Mouse (Mus musculus) MEL (cell line): Measurements from ENCODE around the gene Tmem88. TPM values are rescaled to one million over a fixed set of nuclear protein-coding genes. Genes with fewer than 3 reads are reported as not detected.

ENCODE experiments used
- DNase-seq: peaks from one replicate; pipeline ENCODE4 v3.0.0; 2011; ENCODE audit warnings: low read depth, low spot score
- H3K27ac ChIP-seq: 2 replicates; pipeline ENCODE4 v1.5.1; 2012; ENCODE audit warnings: low read depth, mild to moderate bottlenecking, control low read depth, low read length, moderate library complexity; ENCODE audit not compliant: control insufficient read depth
- H3K27me3 ChIP-seq, 2 experiments: fragments of 150-350 bp in 1 of 2; sonication (generic) in 1 of 2; 2 replicates each; pipeline ENCODE4 v1.6.1; 2012; ENCODE audit warnings: low read length in 2 of 2, mild to moderate bottlenecking in 2 of 2, improper control_type of control experiment in 1 of 2, moderate library complexity in 1 of 2; ENCODE audit not compliant: insufficient read depth in 2 of 2, control insufficient read depth in 1 of 2
- H3K36me3 ChIP-seq, 2 experiments: 2 replicates each; pipeline ENCODE4 v1.6.1; 2012 to 2014; ENCODE audit warnings: low read length in 2 of 2, improper control_type of control experiment in 1 of 2, inconsistent platforms in 1 of 2, mild to moderate bottlenecking in 1 of 2; ENCODE audit not compliant: insufficient read depth in 2 of 2, control insufficient read depth in 1 of 2
- H3K4me1 ChIP-seq, 2 experiments: fragments of 150-350 bp in 1 of 2; sonication (generic) in 1 of 2; 2 replicates each; pipeline ENCODE4 v1.6.1; 2012; ENCODE audit warnings: low read length in 2 of 2, improper control_type of control experiment in 1 of 2, mild to moderate bottlenecking in 1 of 2; ENCODE audit not compliant: insufficient read depth in 2 of 2, control insufficient read depth in 1 of 2
- H3K4me3 ChIP-seq, 2 experiments: fragments of 150-350 bp in 1 of 2; sonication (generic) in 1 of 2; 2 replicates each; pipeline ENCODE4 v1.5.1; 2012; ENCODE audit warnings: low read depth in 2 of 2, low read length in 2 of 2, mild to moderate bottlenecking in 2 of 2, moderate library complexity in 2 of 2, control low read depth in 1 of 2, improper control_type of control experiment in 1 of 2; ENCODE audit not compliant: control insufficient read depth in 1 of 2, insufficient read depth in 1 of 2
- H3K79me2 ChIP-seq: 2 replicates; pipeline ENCODE4 v1.6.1; 2012; ENCODE audit warnings: mild to moderate bottlenecking, low read length, moderate library complexity; ENCODE audit not compliant: control insufficient read depth, poor library complexity, insufficient read depth
- H3K9ac ChIP-seq: 2 replicates; pipeline ENCODE4 v1.6.1; 2012; ENCODE audit warnings: low read depth, mild to moderate bottlenecking, control low read depth, low read length, moderate library complexity; ENCODE audit not compliant: control insufficient read depth, poor library complexity, severe bottlenecking
- H3K9me3 ChIP-seq: fragments of 150-350 bp; sonication (generic); replicated peaks from 2 replicates; pipeline ENCODE4 v1.6.1; 2012; ENCODE audit warnings: mild to moderate bottlenecking, low read length, improper control_type of control experiment, moderate library complexity; ENCODE audit not compliant: insufficient read depth
- BHLHE40 ChIP-seq: IDR thresholded peaks from 2 replicates; pipeline ENCODE4 v1.6.1; 2012; ENCODE audit warnings: low read depth, mild to moderate bottlenecking, inconsistent platforms, low read length, improper control_type of control experiment, borderline replicate concordance
- CHD1 ChIP-seq: IDR thresholded peaks from 2 replicates; pipeline ENCODE4 v1.6.1; 2012; ENCODE audit warnings: low read depth, mild to moderate bottlenecking, inconsistent platforms, low read length, improper control_type of control experiment
- CHD2 ChIP-seq: IDR thresholded peaks from 2 replicates; pipeline ENCODE4 v1.6.1; 2011; ENCODE audit warnings: low read length, improper control_type of control experiment
- CTCF ChIP-seq, 3 experiments: IDR thresholded peaks in 2 of 3; conservative IDR thresholded peaks in 1 of 3; 2 replicates each; pipeline ENCODE4 v1.5.1; 2011 to 2012; ENCODE audit warnings: low read length in 3 of 3, low read depth in 2 of 3, mild to moderate bottlenecking in 2 of 3, improper control_type of control experiment in 1 of 3, inconsistent platforms in 1 of 3, mixed read lengths in 1 of 3, moderate library complexity in 1 of 3; ENCODE audit not compliant: control insufficient read depth in 1 of 3, insufficient read depth in 1 of 3, poor library complexity in 1 of 3, severe bottlenecking in 1 of 3
- E2F4 ChIP-seq: IDR thresholded peaks from 2 replicates; pipeline ENCODE4 v1.6.1; 2011; ENCODE audit warnings: low read depth, low read length, improper control_type of control experiment, borderline replicate concordance
- EP300 ChIP-seq, 2 experiments: IDR thresholded peaks; 2 replicates each; pipeline ENCODE4 v1.6.1; 2011; ENCODE audit warnings: improper control_type of control experiment in 2 of 2, low read length in 2 of 2, low read depth in 1 of 2, mild to moderate bottlenecking in 1 of 2
- ETS1 ChIP-seq: IDR thresholded peaks from 2 replicates; pipeline ENCODE4 v1.6.1; 2012; ENCODE audit warnings: low read depth, mild to moderate bottlenecking, inconsistent platforms, low read length, improper control_type of control experiment, moderate library complexity
- GABPA ChIP-seq: IDR thresholded peaks from 2 replicates; pipeline ENCODE4 v1.6.1; 2012; ENCODE audit warnings: low read depth, mild to moderate bottlenecking, inconsistent platforms, low read length, improper control_type of control experiment, moderate library complexity
- GATA1 ChIP-seq: IDR thresholded peaks from 2 replicates; pipeline ENCODE4 v1.6.1; 2011; ENCODE audit warnings: low read depth, low read length, improper control_type of control experiment
- HCFC1 ChIP-seq: IDR thresholded peaks from 2 replicates; pipeline ENCODE4 v1.6.1; 2012; ENCODE audit warnings: low read depth, mild to moderate bottlenecking, inconsistent platforms, low read length, improper control_type of control experiment, moderate library complexity
- JUND ChIP-seq: IDR thresholded peaks from 2 replicates; pipeline ENCODE4 v1.6.1; 2011; ENCODE audit warnings: low read depth, mild to moderate bottlenecking, improper control_type of control experiment, low read length
- KAT2A ChIP-seq: conservative IDR thresholded peaks from 2 replicates; pipeline ENCODE4 v1.6.1; 2012; ENCODE audit warnings: low read depth, low read length, improper control_type of control experiment, inconsistent platforms
- MAFK ChIP-seq: IDR thresholded peaks from 2 replicates; pipeline ENCODE4 v1.6.1; 2011; ENCODE audit warnings: low read depth, mild to moderate bottlenecking, low read length, improper control_type of control experiment, borderline replicate concordance
- MAX ChIP-seq: IDR thresholded peaks from 2 replicates; pipeline ENCODE4 v1.6.1; 2011; ENCODE audit warnings: low read length, improper control_type of control experiment
- MAZ ChIP-seq: IDR thresholded peaks from 2 replicates; pipeline ENCODE4 v1.6.1; 2012; ENCODE audit warnings: low read depth, mild to moderate bottlenecking, inconsistent platforms, low read length, improper control_type of control experiment
- MEF2A ChIP-seq: IDR thresholded peaks from 2 replicates; pipeline ENCODE4 v1.6.1; 2014; ENCODE audit warnings: low read depth, mild to moderate bottlenecking, inconsistent platforms, low read length, improper control_type of control experiment; ENCODE audit not compliant: poor library complexity, insufficient replicate concordance, severe bottlenecking; ENCODE audit errors: extremely low read depth
- MXI1 ChIP-seq: IDR thresholded peaks from 2 replicates; pipeline ENCODE4 v1.6.1; 2011; ENCODE audit warnings: mild to moderate bottlenecking, low read depth, low read length, improper control_type of control experiment
- MYC ChIP-seq: IDR thresholded peaks from 2 replicates; pipeline ENCODE4 v1.6.1; 2011; ENCODE audit warnings: low read depth, mild to moderate bottlenecking, low read length, improper control_type of control experiment, moderate library complexity
- NELFE ChIP-seq: IDR thresholded peaks from 2 replicates; pipeline ENCODE4 v1.6.1; 2011; ENCODE audit warnings: low read depth, low read length, improper control_type of control experiment
- NRF1 ChIP-seq: IDR thresholded peaks from 2 replicates; pipeline ENCODE4 v1.6.1; 2014; ENCODE audit warnings: low read depth, mild to moderate bottlenecking, inconsistent platforms, low read length, improper control_type of control experiment, moderate library complexity; ENCODE audit not compliant: poor library complexity, insufficient read depth, severe bottlenecking
- POLR2A ChIP-seq, 2 experiments: IDR thresholded peaks; 2 replicates each; pipeline ENCODE4 v1.6.1; 2011 to 2012; ENCODE audit warnings: low read length in 2 of 2, mild to moderate bottlenecking in 2 of 2, control low read depth in 1 of 2, improper control_type of control experiment in 1 of 2, low read depth in 1 of 2, moderate library complexity in 1 of 2; ENCODE audit not compliant: control insufficient read depth in 1 of 2, insufficient read depth in 1 of 2, poor library complexity in 1 of 2
- POLR2AphosphoS2 ChIP-seq: IDR thresholded peaks from 2 replicates; pipeline ENCODE4 v1.6.1; 2011; ENCODE audit warnings: low read length, improper control_type of control experiment
- POLR2AphosphoS5 ChIP-seq: IDR thresholded peaks from 2 replicates; pipeline ENCODE4 v1.6.1; 2012; ENCODE audit warnings: low read depth, borderline replicate concordance, mild to moderate bottlenecking, inconsistent platforms, low read length, moderate library complexity, mixed read lengths
- RAD21 ChIP-seq: IDR thresholded peaks from 2 replicates; pipeline ENCODE4 v1.6.1; 2011; ENCODE audit warnings: mild to moderate bottlenecking, low read depth, low read length, improper control_type of control experiment
- RCOR1 ChIP-seq: IDR thresholded peaks from 2 replicates; pipeline ENCODE4 v1.6.1; 2012; ENCODE audit warnings: low read depth, mild to moderate bottlenecking, inconsistent platforms, low read length, improper control_type of control experiment
- SIN3A ChIP-seq: IDR thresholded peaks from 2 replicates; pipeline ENCODE4 v1.6.1; 2012; ENCODE audit warnings: low read length, improper control_type of control experiment, inconsistent platforms
- SMC3 ChIP-seq: IDR thresholded peaks from 2 replicates; pipeline ENCODE4 v1.6.1; 2011; ENCODE audit warnings: low read depth, low read length, improper control_type of control experiment
- TAL1 ChIP-seq: IDR thresholded peaks from 2 replicates; pipeline ENCODE4 v1.6.1; 2012; ENCODE audit warnings: mild to moderate bottlenecking, inconsistent platforms, low read length, moderate library complexity, mixed read lengths
- TBP ChIP-seq: IDR thresholded peaks from 2 replicates; pipeline ENCODE4 v1.8.0; 2011; ENCODE audit warnings: low read depth, low read length, improper control_type of control experiment
- TCF12 ChIP-seq: IDR thresholded peaks from 2 replicates; pipeline ENCODE4 v1.6.1; 2014; ENCODE audit warnings: low read depth, mild to moderate bottlenecking, inconsistent platforms, low read length, improper control_type of control experiment, moderate library complexity
- UBTF ChIP-seq: IDR thresholded peaks from 2 replicates; pipeline ENCODE4 v1.6.1; 2012; ENCODE audit warnings: low read depth, mild to moderate bottlenecking, inconsistent platforms, low read length, improper control_type of control experiment, moderate library complexity, borderline replicate concordance; ENCODE audit not compliant: insufficient read depth
- USF1 ChIP-seq: IDR thresholded peaks from 2 replicates; pipeline ENCODE4 v1.6.1; 2014; ENCODE audit warnings: low read depth, mild to moderate bottlenecking, inconsistent platforms, low read length, improper control_type of control experiment, moderate library complexity
- ZC3H11A ChIP-seq: IDR thresholded peaks from 2 replicates; pipeline ENCODE4 v1.6.1; 2012; ENCODE audit warnings: low read depth, mild to moderate bottlenecking, inconsistent platforms, low read length, improper control_type of control experiment
- ZKSCAN1 ChIP-seq: IDR thresholded peaks from 2 replicates; pipeline ENCODE4 v1.6.1; 2012; ENCODE audit warnings: low read depth, mild to moderate bottlenecking, inconsistent platforms, low read length, improper control_type of control experiment, moderate library complexity
- ZMIZ1 ChIP-seq: IDR thresholded peaks from 2 replicates; pipeline ENCODE4 v1.6.1; 2012; ENCODE audit warnings: low read depth, mild to moderate bottlenecking, inconsistent platforms, low read length, improper control_type of control experiment, moderate library complexity
- ZNF384 ChIP-seq: IDR thresholded peaks from 2 replicates; pipeline ENCODE4 v1.6.1; 2012; ENCODE audit warnings: low read depth, mild to moderate bottlenecking, inconsistent platforms, low read length, improper control_type of control experiment
- polyA plus RNA-seq, 2 experiments: library from polyadenylated mRNA; stranded (reverse) in 1 of 2; unstranded in 1 of 2; fragments of >175 nt in 1 of 2; fragments of >200 nt in 1 of 2; gene quantifications; 2 replicates each; pipeline versions ENCODE4 v1.2.1 to v1.2.4; 2012; ENCODE audit warnings: low replicate concordance in 2 of 2, low read depth in 1 of 2; ENCODE audit not compliant: insufficient read length in 2 of 2, insufficient read depth in 1 of 2, missing spikeins in 1 of 2
- total RNA-seq: library from RNA; depleted of rRNA; stranded (reverse); fragments of 300-350 nt; gene quantifications from 2 replicates; pipeline ENCODE4 v1.2.3, GENCODE M21; 2012

The Tmem88 gene
- total and polyA plus RNA-seq, 3 experiments, result 0.39 to 0.45 TPM; not detected in 1

DNA sequence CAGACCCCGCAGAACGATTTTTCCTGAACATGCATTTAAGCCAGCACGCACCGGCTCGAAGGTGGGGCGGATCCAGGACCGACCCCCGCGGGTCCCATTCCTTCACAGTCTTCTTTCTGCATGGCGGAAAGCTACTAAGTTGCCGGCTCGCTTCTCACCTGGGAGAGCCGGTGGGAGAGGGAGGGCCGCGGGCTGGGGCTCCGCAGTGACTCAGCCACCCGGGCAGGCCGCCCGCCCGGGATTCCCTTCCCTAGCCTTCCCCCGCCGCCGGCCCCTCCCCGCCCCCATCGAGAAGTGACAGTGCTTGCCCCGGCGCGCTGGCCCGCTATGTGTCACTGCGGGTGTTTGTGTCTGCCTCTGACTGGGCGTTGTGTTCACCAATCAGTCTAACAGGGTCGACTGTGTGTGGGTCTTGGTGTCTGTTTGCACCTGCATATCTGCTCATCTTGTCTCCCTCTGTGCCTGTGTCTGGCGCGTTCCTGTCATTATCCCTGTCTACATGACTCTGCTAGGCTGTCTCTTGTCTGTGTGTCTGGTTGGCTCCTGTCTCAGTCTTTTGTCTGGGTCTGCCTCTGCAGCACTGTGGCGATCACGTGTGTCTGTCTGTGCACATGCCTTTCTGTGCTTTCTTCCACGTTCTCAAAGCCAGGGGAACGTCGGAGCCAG lies 13.6 kb upstream of the Tmem88 start:
- H3K27me3 ChIP-seq, result no peaks in the 10 kb centered on the region
- peaks cover 68% of the 10 kb centered on the region for H3K79me2 ChIP-seq
- H3K9ac ChIP-seq, result peak overlapping the region; percentile 87
- H3K36me3 ChIP-seq, result peaks cover 0 to 29% of the 10 kb centered on the region in 2 experiments; a peak in 3 of 4 replicates
- H3K4me3 ChIP-seq, result peak overlapping the region; percentile 62 to 79
- peak overlapping the region; percentile 91 for H3K27ac ChIP-seq
- H3K9me3 ChIP-seq, result no peaks in the 10 kb centered on the region
- peaks cover 17 to 38% of the 10 kb centered on the region in 2 experiments for H3K4me1 ChIP-seq
- DNase-seq, result peak; percentile 91
- peak; percentile 93 for TF ChIP-seq MXI1
- TF ChIP-seq SIN3A, result peak; percentile 89
- TF ChIP-seq CHD2, result peak; percentile 26; the same call in 1 of the 2 replicates
- peak; percentile 33; the same call in 1 of the 2 replicates for TF ChIP-seq BHLHE40
- 0 out of 2 replicates have a peak, but pooled peaks have one; percentile 16 for TF ChIP-seq NRF1
- 0 out of 2 replicates have a peak, but pooled peaks have one; percentile 38 for TF ChIP-seq RCOR1
- no peak for TF ChIP-seq MEF2A
- TF ChIP-seq ZKSCAN1, result no peak
- 0 out of 2 replicates have a peak, but pooled peaks have one; percentile 3 for TF ChIP-seq SMC3
- no peak for TF ChIP-seq MAFK
- TF ChIP-seq UBTF, result peak; percentile 74; the same call in 1 of the 2 replicates
- TF ChIP-seq KAT2A, result no peak; the same call in 1 of the 2 replicates
- TF ChIP-seq HCFC1, result no peak; the same call in 1 of the 2 replicates
- no peak; the same call in 1 of the 2 replicates for TF ChIP-seq NELFE
- TF ChIP-seq E2F4, result no peak
- peak; percentile 26; the same call in 1 of the 2 replicates for TF ChIP-seq TAL1
- TF ChIP-seq MAX, result peak; percentile 87
- TF ChIP-seq POLR2AphosphoS5, result no peak
- TF ChIP-seq CTCF (IDR thresholded peaks at IDR 0.05 in 2 of 3, conservative IDR thresholded peaks at IDR 0.05 in 1 of 3; ENCODE audit: control insufficient read depth in 1 of 3, insufficient read depth in 1 of 3, low read depth in 2 of 3, low read length in 3 of 3, poor library complexity in 1 of 3, severe bottlenecking in 1 of 3), result no peak
- no peak for TF ChIP-seq JUND
- peak; percentile 83 for TF ChIP-seq TBP
- no peak for TF ChIP-seq GABPA
- no peak for TF ChIP-seq ZMIZ1
- peak; percentile 69; the same call in 1 of the 2 replicates for TF ChIP-seq MYC
- no peak for TF ChIP-seq ZNF384
- no peak; a peak in 1 of 4 replicates for TF ChIP-seq POLR2A (IDR thresholded peaks at IDR 0.05; ENCODE audit: control insufficient read depth in 1 of 2, insufficient read depth in 1 of 2, low read depth in 1 of 2, low read length in 2 of 2, poor library complexity in 1 of 2)
- peak in 1 of 2 experiments; percentile 44; a peak in 3 of 4 replicates for TF ChIP-seq EP300 (IDR thresholded peaks at IDR 0.05; ENCODE audit: low read depth in 1 of 2, low read length in 2 of 2)
- no peak for TF ChIP-seq MAZ
- TF ChIP-seq GATA1, result peak; percentile 53
- TF ChIP-seq ETS1, result peak; percentile 59
- 0 out of 2 replicates have a peak, but pooled peaks have one; percentile 65 for TF ChIP-seq CHD1
- no peak for TF ChIP-seq RAD21
- TF ChIP-seq USF1, result peak; percentile 84
- no peak for TF ChIP-seq POLR2AphosphoS2
- no peak; the same call in 1 of the 2 replicates for TF ChIP-seq TCF12
- no peak for TF ChIP-seq ZC3H11A
